Mouse (Mus musculus) layer of hippocampus, postnatal 36 days (tissue): ENCODE data around the gene G6pc3. TPM values are rescaled to one million over a fixed set of nuclear protein-coding genes. Genes with fewer than 3 reads are reported as not detected.

ENCODE experiments used
- DNase-seq, 2 experiments: peaks; one replicate each; pipeline ENCODE4 v3.0.0; 2022
- total RNA-seq, 2 experiments: library from RNA; stranded (reverse); gene quantifications; 2 replicates each; pipeline ENCODE4 v1.2.3; 2021

The G6pc3 gene
- total RNA-seq, 2 experiments from 2014 or later = 52.0 to 58.5 TPM

- no peak for DNase-seq
Measured at GRCm38 (mm10) chr11:102219247-102219993, 30.0 kb downstream of the G6pc3 start.

DNA sequence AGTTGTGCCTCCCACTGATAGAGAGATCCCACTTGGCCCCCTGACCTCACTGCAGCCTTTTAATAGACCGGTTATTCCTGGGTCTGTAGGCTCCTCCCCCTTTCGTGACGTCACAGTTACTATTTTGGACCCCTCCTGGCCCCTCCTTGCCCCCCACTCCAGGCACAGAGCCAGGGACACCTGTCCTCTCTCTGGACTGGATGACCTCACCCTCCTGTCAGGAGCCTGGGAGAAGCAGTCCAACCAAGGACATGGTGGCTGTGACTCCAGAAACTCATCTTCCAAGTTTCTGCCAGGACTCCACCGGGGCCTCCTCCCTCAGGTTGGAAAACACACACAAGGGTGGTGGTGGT is 30.6 kb downstream of the G6pc3 start:
- DNase-seq = no peak

DNA sequence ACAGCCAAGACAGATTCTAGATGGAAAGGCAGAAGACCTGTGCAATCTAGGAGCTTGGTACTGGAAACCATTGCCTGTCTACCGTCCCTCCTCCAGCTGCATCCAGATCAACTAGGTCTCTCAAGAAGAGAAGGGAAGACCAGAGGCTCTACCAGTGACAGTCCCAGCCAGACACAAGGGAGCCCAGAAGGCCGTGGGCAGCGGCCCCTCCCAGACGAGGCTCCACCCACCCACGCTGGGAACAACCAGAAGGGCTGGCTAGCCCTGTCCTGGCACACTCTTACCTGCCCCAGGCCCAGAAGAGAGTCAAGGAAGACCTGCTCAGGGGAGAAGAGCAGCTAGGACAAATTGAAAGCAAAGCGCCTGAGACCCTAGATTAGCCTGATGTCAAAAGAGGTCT is 31.0 kb downstream of the G6pc3 start:
- DNase-seq = no peak

GRCm38 (mm10) chr11:102221243-102221953 is 32.0 kb downstream of the G6pc3 start:
- DNase-seq = no peak

DNA sequence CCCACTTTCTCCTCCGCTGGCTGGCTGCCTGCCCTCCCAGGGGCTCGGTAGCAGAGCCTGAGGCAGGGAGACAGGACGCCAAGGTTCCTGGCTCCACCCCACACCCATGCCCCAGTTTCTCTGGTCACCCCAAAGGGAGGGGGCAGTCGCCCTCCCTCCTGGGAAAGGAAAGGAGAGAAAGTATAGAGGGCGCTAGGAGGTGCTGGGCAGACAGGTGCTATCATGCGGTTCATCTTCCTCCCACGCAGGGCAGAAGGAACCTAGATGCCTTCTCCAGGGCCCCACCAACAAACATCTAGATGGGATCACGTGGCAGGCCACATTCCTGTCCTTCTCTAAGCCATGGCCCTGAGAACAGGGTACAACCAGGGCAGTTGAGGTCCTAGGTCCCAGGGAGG is 32.5 kb downstream of the G6pc3 start:
- no peak for DNase-seq

- no peak for DNase-seq
Measured at GRCm38 (mm10) chr11:102223166-102223565, 33.7 kb downstream of the G6pc3 start.

- DNase-seq = no peak
Measured at GRCm38 (mm10) chr11:102224686-102225085, 35.3 kb downstream of the G6pc3 start.

DNA sequence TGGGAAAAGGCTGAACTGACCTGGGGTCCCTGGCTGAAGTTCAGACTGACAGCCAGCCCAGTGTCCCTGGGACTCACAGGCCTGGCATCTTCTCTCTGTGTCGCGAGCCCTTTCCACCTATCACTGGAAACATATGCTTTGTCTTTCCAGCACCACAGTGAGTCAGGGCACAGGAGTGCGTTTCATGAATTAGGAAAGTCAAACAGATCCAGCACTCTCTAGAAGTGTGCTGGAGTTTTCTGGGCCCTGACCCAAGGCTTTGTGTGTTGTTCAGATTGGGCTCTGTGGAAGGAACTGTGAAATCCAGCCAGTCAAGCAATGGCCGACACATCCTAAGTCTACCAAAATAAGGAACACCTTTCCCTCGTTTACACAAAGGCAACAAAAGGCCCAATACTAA is 35.8 kb downstream of the G6pc3 start:
- no peak for DNase-seq

DNA sequence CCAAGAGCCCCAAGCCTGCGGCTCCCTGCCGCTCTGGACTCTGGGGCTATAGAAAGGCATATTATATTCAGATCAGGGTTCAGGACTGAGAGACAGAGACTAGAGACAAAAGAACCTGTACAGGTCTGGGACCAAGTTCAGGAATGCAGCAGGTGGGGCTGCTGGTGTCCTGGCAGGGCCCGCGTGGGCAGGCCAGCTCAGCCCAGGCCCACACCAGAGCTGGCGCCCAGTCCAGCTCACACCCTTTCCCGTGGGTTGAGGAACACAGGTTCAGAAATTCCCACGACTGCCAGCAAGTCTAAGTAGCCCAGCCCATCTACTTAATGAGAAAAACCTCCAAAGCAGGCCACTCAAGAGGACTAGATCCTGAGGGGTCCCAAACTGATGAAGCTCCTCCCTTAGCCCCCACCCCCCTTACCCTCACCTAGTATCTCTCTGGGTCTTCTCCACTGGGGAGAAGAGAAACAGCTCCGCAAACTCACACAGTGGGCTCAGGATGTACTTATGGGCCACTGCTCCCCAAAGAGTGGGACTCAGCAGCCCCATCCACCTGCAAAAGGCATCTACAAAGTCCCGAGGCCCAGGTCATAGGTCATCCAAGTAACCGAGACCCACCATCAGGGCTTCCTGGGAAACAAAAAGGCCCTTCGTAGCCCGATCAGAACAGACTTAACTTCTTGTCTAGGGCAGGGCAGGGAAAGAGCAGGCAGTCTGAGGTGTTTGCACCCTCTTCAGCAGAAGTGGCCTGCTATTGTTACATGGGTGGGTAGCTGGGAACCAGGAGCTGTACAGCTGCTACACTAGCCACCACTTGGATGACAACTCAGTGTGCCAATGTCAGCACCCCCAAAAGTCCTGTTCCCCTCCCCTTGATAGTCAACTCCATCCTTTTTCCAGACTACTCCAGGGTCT is 36.9 kb downstream of the G6pc3 start:
- DNase-seq = no peak

GRCm38 (mm10) chr11:102227270-102228190 is 38.1 kb downstream of the G6pc3 start:
- no peak for DNase-seq

GRCm38 (mm10) chr11:102228191-102228545 is 38.7 kb downstream of the G6pc3 start:
- DNase-seq = no peak

- no peak for DNase-seq
Measured at GRCm38 (mm10) chr11:102228646-102229268, 39.3 kb downstream of the G6pc3 start.

- no peak for DNase-seq
Measured at GRCm38 (mm10) chr11:102229331-102229953, 40.0 kb downstream of the G6pc3 start.

GRCm38 (mm10) chr11:102230006-102230741 is 40.8 kb downstream of the G6pc3 start, which contains the start of gene Hdac5:
Gene Hdac5 (minus strand): TSS chr11:102230166.
- DNase-seq = peak; percentile 96 to 97

DNA sequence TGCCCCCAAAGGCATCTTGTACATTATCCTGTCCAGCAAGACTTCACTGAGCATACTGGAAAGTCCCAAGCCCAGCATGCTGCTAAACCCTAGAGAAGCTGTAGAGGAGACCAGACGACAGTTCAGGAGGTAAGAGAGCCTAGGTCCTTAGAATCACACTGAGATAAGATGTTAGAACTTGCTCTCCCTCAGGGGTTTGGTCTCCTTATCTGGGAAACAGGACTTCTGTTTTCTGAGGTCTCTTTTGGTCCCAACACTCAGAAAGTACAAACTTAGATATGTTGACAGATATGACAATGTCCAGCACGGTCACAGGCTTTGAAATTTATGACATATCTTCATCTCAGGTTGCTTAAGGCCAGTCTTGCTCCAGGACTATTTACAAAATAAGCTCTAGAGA is 46.6 kb downstream of the G6pc3 start:
- DNase-seq = no peak

GRCm38 (mm10) chr11:102240636-102241035 is 51.2 kb downstream of the G6pc3 start:
- DNase-seq = no peak

- DNase-seq = no peak
Measured at GRCm38 (mm10) chr11:102241246-102241645, 51.8 kb downstream of the G6pc3 start.

DNA sequence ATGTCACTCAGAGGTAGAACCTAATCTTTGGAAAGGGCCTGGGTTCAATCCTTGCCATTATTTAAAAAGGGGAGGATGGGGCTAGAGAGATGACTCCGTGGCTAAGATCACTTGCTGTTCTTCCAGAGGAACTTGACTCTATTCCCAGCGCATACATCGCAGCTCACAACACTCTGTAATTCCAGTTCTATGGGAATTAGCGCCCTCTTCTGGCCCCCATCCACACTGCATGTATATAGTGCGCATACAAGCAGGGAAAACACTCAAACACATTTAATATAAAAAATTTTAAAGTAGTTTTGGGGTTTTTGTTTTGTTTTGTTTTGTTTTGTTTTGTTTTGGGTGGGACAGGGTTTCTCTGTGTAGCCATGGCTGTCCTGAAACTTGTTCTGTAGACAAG is 52.5 kb downstream of the G6pc3 start:
- DNase-seq = no peak
